Mouse (Mus musculus): ENCODE results near the gene Popdc2. TPM values are rescaled to one million over a fixed set of nuclear protein-coding genes. Genes with fewer than 3 reads are reported as not detected.

Popdc2 gene
- polyA plus RNA-seq, 1 experiment, result not detected

DNA sequence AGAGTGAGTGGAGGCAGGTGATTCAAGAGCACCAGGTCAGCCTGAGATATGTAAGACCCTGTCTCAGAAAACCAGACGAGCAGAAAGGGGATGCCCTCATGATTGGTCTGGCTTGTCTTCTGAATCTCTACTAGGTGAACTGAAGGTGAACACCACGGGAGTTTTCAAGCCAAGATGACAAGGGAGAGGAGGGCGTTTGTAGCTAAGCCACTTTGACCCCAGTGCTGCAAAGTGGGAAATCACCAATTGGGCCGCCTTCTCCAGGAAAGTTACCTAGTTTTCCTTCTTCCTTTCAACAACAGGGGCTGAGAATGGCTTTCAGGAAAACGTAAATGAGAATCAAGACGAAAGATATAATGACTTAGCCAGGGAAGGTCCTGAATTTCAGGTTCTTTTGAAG is 26.7 kb downstream of the Popdc2 start:
- 83% methylated on average over 6 of the region's 6 CpGs for WGBS
- peaks cover 10% of the 10 kb centered on the region for H3K4me1 ChIP-seq (ENCODE audit: control insufficient read depth, insufficient read depth, low read length)
- TF ChIP-seq CTCF (IDR thresholded peaks at IDR 0.05; ENCODE audit: insufficient read depth, low read depth, low read length) (no peak), POLR2A (IDR thresholded peaks at IDR 0.05; ENCODE audit: insufficient read depth, low read depth, low read length) (no peak)

GRCm38 (mm10) chr16:38389284-38389893 is 27.4 kb downstream of the Popdc2 start:
- Histone ChIP-seq H3K4me3 (ENCODE audit: insufficient read depth, low read depth, low read length) (no peak overlapping the region), H3K4me1 (ENCODE audit: control insufficient read depth, insufficient read depth, low read length) (peaks cover 10% of the 10 kb centered on the region), H3K27ac (ENCODE audit: insufficient read depth, low read depth, low read length) (no peak overlapping the region)
- 62% methylated on average over 8 of the region's 8 CpGs for WGBS
- TF ChIP-seq CTCF (IDR thresholded peaks at IDR 0.05; ENCODE audit: insufficient read depth, low read depth, low read length), result no peak
- no peak for TF ChIP-seq POLR2A (IDR thresholded peaks at IDR 0.05; ENCODE audit: insufficient read depth, low read depth, low read length)

More for the DNA sequence above, 26.7 kb downstream of the Popdc2 start:
- Histone ChIP-seq H3K27ac (ENCODE audit: insufficient read depth, low read depth, low read length) (no peak overlapping the region), H3K4me3 (ENCODE audit: insufficient read depth, low read depth, low read length) (no peak overlapping the region)

GRCm38 (mm10) chr16:38390322-38390721 is 28.3 kb downstream of the Popdc2 start:
- no peak overlapping the region for H3K27ac ChIP-seq (ENCODE audit: insufficient read depth, low read depth, low read length)
- WGBS, result 92% methylated on average over 7 of the region's 7 CpGs
- TF ChIP-seq POLR2A (IDR thresholded peaks at IDR 0.05; ENCODE audit: insufficient read depth, low read depth, low read length) (no peak), CTCF (IDR thresholded peaks at IDR 0.05; ENCODE audit: insufficient read depth, low read depth, low read length) (no peak)

DNA sequence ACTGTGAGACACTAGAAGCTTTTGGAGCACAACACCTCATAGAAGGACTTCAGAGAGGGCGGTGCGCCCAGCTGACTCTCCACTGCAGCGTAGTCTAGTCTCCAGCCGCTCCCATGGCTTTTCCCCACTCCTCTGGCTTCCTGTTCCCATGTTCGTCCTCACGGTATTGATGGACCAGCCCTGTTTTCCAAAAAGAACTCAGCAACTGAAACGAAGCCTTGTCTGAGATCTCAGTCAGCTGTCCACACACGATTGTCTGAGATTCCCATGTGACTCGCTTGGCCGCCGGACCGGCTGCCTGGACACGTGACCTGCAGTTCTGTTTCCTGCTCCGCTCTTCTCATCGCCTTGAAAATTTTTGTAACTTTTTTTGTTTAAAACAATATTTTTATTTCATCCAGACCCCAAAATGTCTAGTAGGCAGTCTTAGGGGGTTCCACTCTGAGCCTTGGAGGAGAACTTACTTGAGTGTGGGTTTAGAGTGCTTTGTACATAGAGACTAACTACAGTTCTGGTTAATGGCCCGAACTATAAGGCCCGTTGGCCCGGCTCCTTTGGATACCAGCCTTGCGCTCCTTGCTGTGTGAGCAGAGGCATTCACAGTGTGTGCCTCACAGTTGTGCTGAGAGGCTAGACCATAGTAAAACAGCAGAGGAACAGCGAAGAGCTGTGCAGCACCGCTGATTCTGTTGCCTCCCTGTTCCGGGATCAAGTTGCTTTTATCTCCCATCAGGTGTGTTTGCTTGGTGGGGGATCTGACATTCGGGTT is 30.3 kb downstream of the Popdc2 start:
- 0 out of 2 replicates have a peak overlapping the region, but pooled peaks have one; percentile 25 for H3K27ac ChIP-seq (ENCODE audit: insufficient read depth, low read depth, low read length)
- H3K4me3 ChIP-seq (ENCODE audit: insufficient read depth, low read depth, low read length), result no peak overlapping the region
- peaks cover 13% of the 10 kb centered on the region for H3K4me1 ChIP-seq (ENCODE audit: control insufficient read depth, insufficient read depth, low read length)
- no peak for TF ChIP-seq POLR2A (IDR thresholded peaks at IDR 0.05; ENCODE audit: insufficient read depth, low read depth, low read length)
- TF ChIP-seq CTCF (IDR thresholded peaks at IDR 0.05; ENCODE audit: insufficient read depth, low read depth, low read length), result no peak
- 77% methylated on average over 23 of the region's 23 CpGs for whole genome bisulfite sequencing

More at GRCm38 (mm10) chr16:38390322-38390721, 28.3 kb downstream of the Popdc2 start:
- Histone ChIP-seq H3K4me1 (ENCODE audit: control insufficient read depth, insufficient read depth, low read length) (peaks cover 10% of the 10 kb centered on the region), H3K4me3 (ENCODE audit: insufficient read depth, low read depth, low read length) (no peak overlapping the region)

DNA sequence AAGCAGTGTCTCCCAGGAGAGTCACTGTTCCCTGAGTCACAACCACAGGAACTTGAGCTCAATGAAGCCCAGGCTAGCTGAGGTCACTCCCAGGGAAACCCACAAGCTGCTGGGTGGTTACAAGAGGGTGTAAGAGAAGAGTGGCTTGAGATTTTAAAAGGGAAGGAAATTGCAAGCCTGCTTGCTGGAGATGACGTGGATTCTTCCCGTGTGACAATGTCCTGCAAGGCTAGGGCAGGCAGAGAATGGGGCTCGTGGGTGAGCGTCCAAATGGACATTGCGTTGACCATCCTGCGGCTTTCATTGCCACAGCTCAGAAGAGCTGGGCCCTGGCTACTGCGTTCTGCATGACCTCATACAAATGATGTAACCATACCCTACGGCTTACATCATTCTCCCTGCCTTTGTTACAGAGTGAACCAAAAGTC is 32.2 kb downstream of the Popdc2 start:
- no peak overlapping the region for H3K4me3 ChIP-seq (ENCODE audit: insufficient read depth, low read depth, low read length)
- H3K27ac ChIP-seq (ENCODE audit: insufficient read depth, low read depth, low read length), result no peak overlapping the region
- WGBS, result 84% methylated on average over 8 of the region's 8 CpGs
- H3K4me1 ChIP-seq (ENCODE audit: control insufficient read depth, insufficient read depth, low read length), result peaks cover 15% of the 10 kb centered on the region
- TF ChIP-seq POLR2A (IDR thresholded peaks at IDR 0.05; ENCODE audit: insufficient read depth, low read depth, low read length), result no peak
- no peak for TF ChIP-seq CTCF (IDR thresholded peaks at IDR 0.05; ENCODE audit: insufficient read depth, low read depth, low read length)

- Histone ChIP-seq H3K4me1 (ENCODE audit: control insufficient read depth, insufficient read depth, low read length) (peaks cover 22% of the 10 kb centered on the region), H3K4me3 (ENCODE audit: insufficient read depth, low read depth, low read length) (no peak overlapping the region), H3K27ac (ENCODE audit: insufficient read depth, low read depth, low read length) (no peak overlapping the region)
- 77% methylated on average over 6 of the region's 6 CpGs for WGBS
- no peak for TF ChIP-seq CTCF (IDR thresholded peaks at IDR 0.05; ENCODE audit: insufficient read depth, low read depth, low read length)
- no peak for TF ChIP-seq POLR2A (IDR thresholded peaks at IDR 0.05; ENCODE audit: insufficient read depth, low read depth, low read length)
These were observed 33.2 kb downstream of the Popdc2 start for GRCm38 (mm10) chr16:38395060-38395730.

GRCm38 (mm10) chr16:38396155-38396554 is 34.1 kb downstream of the Popdc2 start:
- no peak for TF ChIP-seq CTCF (IDR thresholded peaks at IDR 0.05; ENCODE audit: insufficient read depth, low read depth, low read length)
- TF ChIP-seq POLR2A (IDR thresholded peaks at IDR 0.05; ENCODE audit: insufficient read depth, low read depth, low read length), result no peak
- WGBS, result 30% methylated on average over 13 of the region's 13 CpGs
- H3K4me3 ChIP-seq (ENCODE audit: insufficient read depth, low read depth, low read length), result no peak overlapping the region
- no peak overlapping the region for H3K27ac ChIP-seq (ENCODE audit: insufficient read depth, low read depth, low read length)
- H3K4me1 ChIP-seq (ENCODE audit: control insufficient read depth, insufficient read depth, low read length), result peaks cover 22% of the 10 kb centered on the region

DNA sequence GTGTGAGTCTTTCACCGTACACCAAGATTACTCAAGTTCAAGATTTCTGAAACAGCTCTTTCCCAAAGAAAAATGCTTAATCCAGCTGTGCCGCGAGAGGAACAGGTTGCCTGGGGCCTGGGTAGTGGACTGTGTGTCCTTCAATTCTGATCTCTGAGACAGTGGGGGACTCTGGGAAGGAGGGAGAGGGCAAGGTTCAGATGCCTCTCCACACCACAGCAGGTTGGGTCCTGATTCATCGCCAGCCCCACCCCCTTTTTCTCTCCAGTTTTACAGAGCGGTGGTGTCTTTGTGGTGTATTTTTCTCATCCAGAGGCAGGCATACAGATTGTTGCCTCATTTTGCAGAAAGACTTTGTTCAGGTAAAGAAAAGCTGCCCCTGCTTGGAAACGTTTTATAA is 36.3 kb downstream of the Popdc2 start:
- WGBS, result 95% methylated on average over 6 of the region's 6 CpGs
- TF ChIP-seq CTCF (IDR thresholded peaks at IDR 0.05; ENCODE audit: insufficient read depth, low read depth, low read length) (no peak), POLR2A (IDR thresholded peaks at IDR 0.05; ENCODE audit: insufficient read depth, low read depth, low read length) (no peak)
- H3K27ac ChIP-seq (ENCODE audit: insufficient read depth, low read depth, low read length), result no peak overlapping the region
- H3K4me3 ChIP-seq (ENCODE audit: insufficient read depth, low read depth, low read length), result no peak overlapping the region
- H3K4me1 ChIP-seq (ENCODE audit: control insufficient read depth, insufficient read depth, low read length), result peaks cover 14% of the 10 kb centered on the region

- WGBS, result 71% methylated on average over 3 of the region's 3 CpGs
- H3K4me3 ChIP-seq (ENCODE audit: insufficient read depth, low read depth, low read length), result no peak overlapping the region
- TF ChIP-seq CTCF (IDR thresholded peaks at IDR 0.05; ENCODE audit: insufficient read depth, low read depth, low read length) (no peak), POLR2A (IDR thresholded peaks at IDR 0.05; ENCODE audit: insufficient read depth, low read depth, low read length) (no peak)
- no peak overlapping the region for H3K27ac ChIP-seq (ENCODE audit: insufficient read depth, low read depth, low read length)
- peaks cover 14% of the 10 kb centered on the region for H3K4me1 ChIP-seq (ENCODE audit: control insufficient read depth, insufficient read depth, low read length)
These were observed 37.1 kb downstream of the Popdc2 start for GRCm38 (mm10) chr16:38399076-38399475.
